Mouse (Mus musculus): Measurements from ENCODE around the gene Gm10722. TPM values are rescaled to one million over a fixed set of nuclear protein-coding genes. Genes with fewer than 3 reads are reported as not detected.
A peak's percentile ranks its signal among the peaks of the same experiment; 100 is the strongest.
"Not testable (repeated sequence)": the region's sequence is repeated elsewhere in the genome, so short reads cannot be mapped to it uniquely, and the experiment has no call there.

Gm10722 gene
- not detected in 2 replicates for polyA plus RNA-seq (2016; fragmentation: Nextera tagmentation; extraction: Ambion mirVana)

DNA sequence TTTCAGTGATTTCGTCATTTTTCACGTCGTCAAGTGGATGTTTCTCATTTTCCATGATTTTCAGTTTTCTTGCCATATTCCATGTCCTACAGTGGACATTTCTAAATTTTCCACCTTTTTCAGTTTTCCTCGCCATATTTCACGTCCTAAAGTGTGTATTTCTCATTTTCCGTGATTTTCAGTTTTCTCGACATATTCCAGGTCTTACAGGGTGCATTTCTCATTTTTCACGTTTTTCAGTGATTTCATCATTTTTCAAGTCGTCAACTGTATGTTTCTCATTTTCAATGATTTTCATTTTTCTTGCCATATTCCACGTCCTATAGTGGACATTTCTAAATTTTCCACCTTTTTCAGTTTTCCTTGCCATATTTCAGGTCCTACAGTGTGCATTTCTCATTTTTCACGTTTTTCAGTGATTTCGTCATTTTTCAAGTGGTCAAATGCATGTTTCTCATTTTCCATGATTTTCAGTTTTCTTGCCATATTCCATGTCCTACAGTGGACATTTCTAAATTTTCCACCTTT is at the start of gene Gm10722:
Gene Gm10722, plus strand, starts transcription at position 478 of the 528 bp plus-strand sequence.
- H3K9me3 ChIP-seq (replicated peaks); H3K36me3 ChIP-seq; ATAC-seq (ENCODE audit: low FRiP score); H3K4me3 ChIP-seq; H3K4me1 ChIP-seq; H3K27me3 ChIP-seq; H3K27ac ChIP-seq; H3K4me2 ChIP-seq (replicated peaks); H3K9ac ChIP-seq: not testable (repeated sequence)
- WGBS = 72% methylated on average over 12 of the region's 12 CpGs

DNA sequence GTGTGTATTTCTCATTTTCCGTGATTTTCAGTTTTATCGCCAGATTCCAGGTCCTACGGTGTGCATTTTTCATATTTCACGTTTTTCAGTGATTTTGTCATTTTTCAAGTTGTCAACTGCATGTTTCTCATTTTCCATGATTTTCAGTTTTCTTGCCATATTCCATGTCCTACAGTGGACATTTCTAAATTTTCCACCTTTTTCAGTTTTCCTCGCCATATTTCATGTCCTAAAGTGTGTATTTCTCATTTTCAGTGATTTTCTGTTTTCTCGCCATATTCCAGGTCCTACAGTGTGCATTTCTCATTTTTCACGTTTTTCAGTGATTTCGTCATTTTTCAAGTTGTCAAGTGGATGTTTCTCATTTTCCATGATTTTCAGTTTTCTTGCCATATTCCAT is 284 bp downstream of the Gm10722 start:
- not testable (repeated sequence) for H3K9me3 ChIP-seq (replicated peaks); H3K4me2 ChIP-seq (replicated peaks); H3K27ac ChIP-seq; H3K4me3 ChIP-seq; H3K36me3 ChIP-seq; ATAC-seq (ENCODE audit: low FRiP score); H3K27me3 ChIP-seq; H3K9ac ChIP-seq; H3K4me1 ChIP-seq
- 63% methylated on average over 8 of the region's 8 CpGs for WGBS

DNA sequence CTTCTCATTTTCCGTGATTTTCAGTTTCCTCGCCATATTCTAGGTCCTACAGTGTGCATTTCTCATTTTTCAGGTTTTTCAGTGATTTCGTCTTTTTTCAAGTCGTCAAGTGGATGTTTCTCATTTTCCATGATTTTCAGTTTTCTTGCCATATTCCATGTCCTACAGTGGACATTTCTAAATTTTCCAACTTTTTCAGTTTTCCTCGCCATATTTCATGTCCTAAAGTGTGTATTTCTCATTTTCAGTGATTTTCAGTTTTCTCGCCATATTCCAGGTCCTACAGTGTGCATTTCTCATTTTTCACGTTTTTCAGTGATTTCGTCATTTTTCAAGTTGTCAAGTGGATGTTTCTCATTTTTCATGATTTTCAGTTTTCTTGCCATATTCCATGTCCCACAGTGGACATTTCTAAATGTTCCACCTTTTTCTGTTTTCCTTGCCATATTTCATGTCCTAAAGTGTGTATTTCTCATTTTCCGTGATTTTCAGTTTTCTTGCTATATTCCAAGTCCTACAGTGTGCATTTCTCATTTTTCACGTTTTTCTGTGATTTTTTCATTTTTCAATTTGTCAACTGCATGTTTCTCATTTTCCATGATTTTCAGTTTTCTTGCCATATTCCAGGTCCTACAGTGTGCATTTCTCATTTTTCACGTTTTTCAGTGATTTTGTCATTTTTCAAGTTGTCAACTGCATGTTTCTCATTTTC is 1.4 kb downstream of the Gm10722 start:
- H3K27ac ChIP-seq; H3K9me3 ChIP-seq (replicated peaks); H3K4me3 ChIP-seq; H3K36me3 ChIP-seq; H3K4me1 ChIP-seq; H3K4me2 ChIP-seq (replicated peaks); H3K27me3 ChIP-seq; H3K9ac ChIP-seq: not testable (repeated sequence)
- ATAC-seq (ENCODE audit: low FRiP score) = peak; percentile 90
- WGBS = 67% methylated on average over 9 of the region's 11 CpGs

DNA sequence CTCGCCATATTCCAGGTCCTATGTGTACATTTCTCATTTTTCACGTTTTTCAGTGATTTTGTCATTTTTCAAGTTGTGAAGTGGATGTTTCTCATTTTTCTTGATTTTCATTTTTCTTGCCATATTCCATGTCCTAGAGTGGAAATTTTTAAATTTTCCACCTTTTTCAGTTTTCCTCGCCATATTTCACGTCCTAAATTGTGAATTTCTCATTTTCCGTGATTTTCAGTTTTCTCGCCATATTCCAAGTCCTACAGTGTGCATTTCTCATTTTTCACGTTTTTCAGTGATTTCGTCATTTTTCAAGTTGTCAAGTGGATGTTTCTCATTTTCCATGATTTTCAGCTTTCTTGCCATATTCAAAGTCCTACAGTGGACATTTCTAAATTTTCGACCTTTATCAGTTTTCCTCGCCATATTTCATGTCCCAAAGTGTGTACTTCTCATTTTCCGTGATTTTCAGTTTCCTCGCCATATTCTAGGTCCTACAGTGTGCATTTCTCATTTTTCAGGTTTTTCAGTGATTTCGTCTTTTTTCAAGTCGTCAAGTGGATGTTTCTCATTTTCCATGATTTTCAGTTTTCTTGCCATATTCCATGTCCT is 2.2 kb downstream of the Gm10722 start, which contains the start of gene Gm11168:
Gene Gm11168, plus strand, starts transcription at position 553 of the 603 bp plus-strand sequence.
- not testable (repeated sequence) for H3K4me3 ChIP-seq; H3K27me3 ChIP-seq; H3K27ac ChIP-seq; H3K9me3 ChIP-seq (replicated peaks); H3K36me3 ChIP-seq; H3K4me2 ChIP-seq (replicated peaks); H3K4me1 ChIP-seq; H3K9ac ChIP-seq; ATAC-seq (ENCODE audit: low FRiP score)
- 75% methylated on average over 6 of the region's 14 CpGs for WGBS

DNA sequence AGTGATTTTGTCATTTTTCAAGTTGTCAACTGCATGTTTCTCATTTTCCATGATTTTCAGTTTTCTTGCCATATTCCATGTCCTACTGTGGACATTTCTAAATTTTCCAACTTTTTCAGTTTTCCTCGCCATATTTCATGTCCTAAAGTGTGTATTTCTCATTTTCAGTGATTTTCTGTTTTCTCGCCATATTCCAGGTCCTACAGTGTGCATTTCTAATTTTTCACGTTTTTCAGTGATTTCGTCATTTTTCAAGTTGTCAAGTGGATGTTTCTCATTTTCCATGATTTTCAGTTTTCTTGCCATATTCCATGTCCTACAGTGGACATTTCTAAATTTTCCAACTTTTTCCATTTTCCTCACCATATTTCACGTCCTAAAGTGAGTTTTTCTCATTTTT is 5.5 kb downstream of the Gm10722 start:
- H3K4me3 ChIP-seq; H3K4me1 ChIP-seq; H3K9me3 ChIP-seq (replicated peaks); H3K4me2 ChIP-seq (replicated peaks); H3K9ac ChIP-seq; H3K27me3 ChIP-seq; H3K27ac ChIP-seq; H3K36me3 ChIP-seq; ATAC-seq (ENCODE audit: low FRiP score): not testable (repeated sequence)
- WGBS = 79% methylated on average over 1 of the region's 5 CpGs

DNA sequence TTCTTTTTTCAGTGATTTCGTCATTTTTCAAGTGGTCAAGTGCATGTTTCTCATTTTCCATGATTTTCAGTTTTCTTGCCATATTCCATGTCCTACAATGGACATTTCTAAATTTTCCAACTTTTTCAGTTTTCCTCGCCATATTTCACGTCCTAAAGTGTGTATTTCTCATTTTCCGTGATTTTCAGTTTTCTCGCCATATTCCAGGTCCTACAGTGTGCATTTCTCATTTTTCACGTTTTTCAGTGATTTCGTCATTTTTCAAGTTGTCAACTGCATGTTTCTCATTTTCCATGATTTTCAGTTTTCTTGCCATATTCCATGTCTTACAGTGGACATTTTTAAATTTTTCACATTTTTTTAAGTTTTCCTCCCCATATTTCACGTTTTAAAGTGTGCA is 5.9 kb downstream of the Gm10722 start:
- H3K4me1 ChIP-seq; H3K27ac ChIP-seq; H3K4me3 ChIP-seq; H3K4me2 ChIP-seq (replicated peaks); H3K27me3 ChIP-seq; H3K9me3 ChIP-seq (replicated peaks); H3K9ac ChIP-seq; H3K36me3 ChIP-seq: not testable (repeated sequence)
- WGBS = 73% methylated on average over 8 of the region's 8 CpGs
- ATAC-seq (ENCODE audit: low FRiP score) = peak; percentile 77

DNA sequence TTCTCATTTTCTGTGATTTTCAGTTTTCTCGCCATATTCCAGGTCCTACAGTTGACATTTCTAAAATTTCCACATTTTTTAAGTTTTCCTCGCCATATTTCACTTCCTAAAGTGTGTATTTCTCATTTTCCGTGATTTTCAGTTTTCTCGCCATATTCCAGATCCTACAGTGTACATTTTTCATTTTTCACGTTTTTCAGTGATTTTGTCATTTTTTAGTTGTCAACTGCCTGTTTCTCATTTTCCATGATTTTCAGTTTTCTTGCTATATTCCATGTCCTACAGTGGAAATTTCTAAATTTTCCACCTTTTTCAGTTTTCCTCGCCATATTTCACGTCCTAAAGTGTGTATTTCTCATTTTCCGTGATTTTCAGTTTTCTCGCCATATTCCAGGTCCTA is 6.5 kb downstream of the Gm10722 start:
- not testable (repeated sequence) for H3K27me3 ChIP-seq; H3K9ac ChIP-seq; H3K36me3 ChIP-seq; H3K9me3 ChIP-seq (replicated peaks); H3K4me3 ChIP-seq; H3K27ac ChIP-seq; H3K4me2 ChIP-seq (replicated peaks); H3K4me1 ChIP-seq
- 78% methylated on average over 8 of the region's 9 CpGs for WGBS
- ATAC-seq (ENCODE audit: low FRiP score) = peak; percentile 39; the same call in 1 of the 2 replicates

DNA sequence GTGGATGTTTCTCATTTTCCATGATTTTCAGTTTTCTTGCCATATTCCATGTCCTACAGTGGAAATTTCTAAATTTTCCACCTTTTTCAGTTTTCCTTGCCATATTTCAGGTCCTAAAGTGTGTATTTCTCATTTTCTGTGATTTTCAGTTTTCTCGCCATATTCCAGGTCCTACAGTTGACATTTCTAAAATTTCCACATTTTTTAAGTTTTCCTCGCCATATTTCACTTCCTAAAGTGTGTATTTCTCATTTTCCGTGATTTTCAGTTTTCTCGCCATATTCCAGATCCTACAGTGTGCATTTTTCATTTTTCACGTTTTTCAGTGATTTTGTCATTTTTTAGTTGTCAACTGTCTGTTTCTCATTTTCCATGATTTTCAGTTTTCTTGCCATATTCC is 8.6 kb downstream of the Gm10722 start:
- H3K27ac ChIP-seq; H3K4me2 ChIP-seq (replicated peaks); H3K9ac ChIP-seq; H3K4me1 ChIP-seq; H3K27me3 ChIP-seq; H3K4me3 ChIP-seq; H3K9me3 ChIP-seq (replicated peaks); H3K36me3 ChIP-seq: not testable (repeated sequence)
- peak; percentile 53 for ATAC-seq (ENCODE audit: low FRiP score)
- no CpG with 5 or more reads among the region's 5 CpGs for WGBS

DNA sequence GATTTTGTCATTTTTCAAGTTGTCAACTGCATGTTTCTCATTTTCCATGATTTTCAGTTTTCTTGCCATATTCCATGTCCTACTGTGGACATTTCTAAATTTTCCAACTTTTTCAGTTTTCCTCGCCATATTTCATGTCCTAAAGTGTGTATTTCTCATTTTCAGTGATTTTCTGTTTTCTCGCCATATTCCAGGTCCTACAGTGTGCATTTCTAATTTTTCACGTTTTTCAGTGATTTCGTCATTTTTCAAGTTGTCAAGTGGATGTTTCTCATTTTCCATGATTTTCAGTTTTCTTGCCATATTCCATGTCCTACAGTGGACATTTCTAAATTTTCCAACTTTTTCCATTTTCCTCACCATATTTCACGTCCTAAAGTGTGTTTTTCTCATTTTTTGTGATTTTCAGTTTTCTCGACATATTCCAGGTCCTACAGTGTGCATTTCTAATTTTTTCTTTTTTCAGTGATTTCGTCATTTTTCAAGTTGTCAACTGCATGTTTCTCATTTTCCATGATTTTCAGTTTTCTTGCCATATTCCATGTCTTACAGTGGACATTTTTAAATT is 11.4 kb downstream of the Gm10722 start:
- not testable (repeated sequence) for H3K4me1 ChIP-seq; H3K27ac ChIP-seq; ATAC-seq (ENCODE audit: low FRiP score); H3K4me2 ChIP-seq (replicated peaks); H3K9me3 ChIP-seq (replicated peaks); H3K27me3 ChIP-seq; H3K4me3 ChIP-seq; H3K9ac ChIP-seq; H3K36me3 ChIP-seq
- 85% methylated on average over 3 of the region's 7 CpGs for WGBS

DNA sequence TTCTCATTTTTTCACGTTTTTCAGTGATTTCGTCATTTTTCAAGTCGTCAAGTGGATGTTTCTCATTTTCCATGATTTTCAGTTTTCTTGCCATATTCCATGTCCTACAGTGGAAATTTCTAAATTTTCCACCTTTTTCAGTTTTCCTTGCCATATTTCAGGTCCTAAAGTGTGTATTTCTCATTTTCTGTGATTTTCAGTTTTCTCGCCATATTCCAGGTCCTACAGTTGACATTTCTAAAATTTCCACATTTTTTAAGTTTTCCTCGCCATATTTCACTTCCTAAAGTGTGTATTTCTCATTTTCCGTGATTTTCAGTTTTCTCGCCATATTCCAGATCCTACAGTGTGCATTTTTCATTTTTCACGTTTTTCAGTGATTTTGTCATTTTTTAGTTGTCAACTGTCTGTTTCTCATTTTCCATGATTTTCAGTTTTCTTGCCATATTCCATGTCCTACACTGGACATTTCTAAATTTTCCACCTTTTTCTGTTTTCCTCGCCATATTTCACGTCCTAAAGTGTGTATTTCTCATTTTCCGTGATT is 12.1 kb downstream of the Gm10722 start, which contains the start of gene Gm10721:
Gene Gm10721, plus strand, starts transcription at position 408 of the 547 bp plus-strand sequence.
- H3K27me3 ChIP-seq; H3K9me3 ChIP-seq (replicated peaks); H3K4me1 ChIP-seq; H3K36me3 ChIP-seq; H3K4me2 ChIP-seq (replicated peaks); H3K4me3 ChIP-seq; H3K27ac ChIP-seq; H3K9ac ChIP-seq: not testable (repeated sequence)
- peak; percentile 59 for ATAC-seq (ENCODE audit: low FRiP score)
- no CpG with 5 or more reads among the region's 11 CpGs for WGBS

DNA sequence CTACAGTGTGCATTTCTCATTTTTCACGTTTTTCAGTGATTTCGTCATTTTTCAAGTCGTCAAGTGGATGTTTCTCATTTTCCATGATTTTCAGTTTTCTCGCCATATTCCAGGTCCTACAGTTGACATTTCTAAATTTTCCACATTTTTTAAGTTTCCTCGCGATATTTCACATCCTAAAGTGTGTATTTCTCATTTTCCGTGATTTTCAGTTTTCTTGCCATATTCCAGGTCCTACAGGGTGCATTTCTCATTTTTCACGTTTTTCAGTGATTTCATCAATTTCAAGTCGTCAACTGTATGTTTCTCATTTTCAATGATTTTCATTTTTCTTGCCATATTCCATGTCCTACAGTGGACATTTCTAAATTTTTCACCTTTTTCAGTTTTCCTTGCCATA is 14.6 kb downstream of the Gm10722 start, which contains the start of gene Gm10720:
Gene Gm10720, plus strand, starts transcription at position 301 of the 400 bp plus-strand sequence.
- 71% methylated on average over 5 of the region's 9 CpGs for WGBS
- not testable (repeated sequence) for H3K9ac ChIP-seq; H3K36me3 ChIP-seq; ATAC-seq (ENCODE audit: low FRiP score); H3K9me3 ChIP-seq (replicated peaks); H3K4me2 ChIP-seq (replicated peaks); H3K4me1 ChIP-seq; H3K4me3 ChIP-seq; H3K27ac ChIP-seq; H3K27me3 ChIP-seq

DNA sequence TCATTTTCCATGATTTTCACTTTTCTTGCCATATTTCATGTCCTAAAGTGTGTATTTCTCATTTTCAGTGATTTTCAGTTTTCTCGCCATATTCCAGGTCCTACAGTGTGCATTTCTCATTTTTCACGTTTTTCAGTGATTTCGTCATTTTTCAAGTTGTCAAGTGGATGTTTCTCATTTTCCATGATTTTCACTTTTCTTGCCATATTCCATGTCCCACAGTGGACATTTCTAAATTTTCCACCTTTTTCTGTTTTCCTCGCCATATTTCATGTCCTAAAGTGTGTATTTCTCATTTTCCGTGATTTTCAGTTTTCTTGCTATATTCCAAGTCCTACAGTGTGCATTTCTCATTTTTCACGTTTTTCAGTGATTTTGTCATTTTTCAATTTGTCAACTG is 15.2 kb downstream of the Gm10722 start:
- not testable (repeated sequence) for H3K4me2 ChIP-seq (replicated peaks); ATAC-seq (ENCODE audit: low FRiP score); H3K4me1 ChIP-seq; H3K27me3 ChIP-seq; H3K9me3 ChIP-seq (replicated peaks); H3K9ac ChIP-seq; H3K4me3 ChIP-seq; H3K36me3 ChIP-seq; H3K27ac ChIP-seq
- 72% methylated on average over 6 of the region's 6 CpGs for WGBS
